Mouse (Mus musculus): Measurements from ENCODE around the gene Gm36864.

The Gm36864 gene

DNA sequence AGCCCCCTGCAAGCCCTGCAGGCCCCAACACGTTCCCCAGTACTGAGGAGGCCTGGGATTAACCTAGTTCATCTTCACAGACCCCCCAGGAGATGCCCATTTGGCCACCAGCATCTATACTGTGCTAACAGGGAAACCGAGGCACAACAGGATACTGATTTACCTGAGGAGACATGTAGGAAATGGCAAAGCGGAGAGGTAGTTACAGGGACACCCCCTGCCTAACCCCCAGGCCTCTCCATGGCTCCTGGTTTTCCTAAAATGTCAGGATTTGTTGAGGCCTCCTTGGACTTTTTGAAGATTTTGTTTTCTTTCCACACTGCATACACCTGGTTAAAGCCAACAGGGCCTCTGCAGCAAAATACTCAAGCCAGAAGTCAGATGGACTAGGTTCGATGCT, 21.3 kb downstream of the Gm36864 start, which contains the start of gene Acp4:
Gene Acp4, minus strand, starts transcription at position 101 of the 400 bp plus-strand sequence.
- no peak for DNase-seq (ENCODE audit: low spot score)

DNA sequence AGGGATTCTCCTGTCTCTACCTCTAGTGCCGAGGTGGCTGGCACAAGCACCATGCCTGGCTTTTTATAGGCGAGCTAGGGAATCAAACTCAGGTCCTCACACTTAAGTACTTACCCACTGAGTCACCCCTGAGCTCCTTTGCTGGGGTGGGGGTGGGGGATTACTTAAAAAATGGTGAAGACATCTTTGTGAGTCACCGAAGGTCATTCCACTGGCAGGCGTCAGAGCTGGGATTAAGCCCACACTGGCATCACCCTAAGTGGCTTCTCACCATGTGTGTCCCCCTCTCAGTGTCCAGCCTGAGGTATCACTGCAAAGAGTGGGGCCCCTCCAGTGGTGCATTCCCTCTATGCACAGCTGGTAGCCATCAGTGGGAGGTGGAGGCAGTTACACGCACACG, 24.4 kb downstream of the Gm36864 start:
- DNase-seq (ENCODE audit: low spot score), result no peak

DNA sequence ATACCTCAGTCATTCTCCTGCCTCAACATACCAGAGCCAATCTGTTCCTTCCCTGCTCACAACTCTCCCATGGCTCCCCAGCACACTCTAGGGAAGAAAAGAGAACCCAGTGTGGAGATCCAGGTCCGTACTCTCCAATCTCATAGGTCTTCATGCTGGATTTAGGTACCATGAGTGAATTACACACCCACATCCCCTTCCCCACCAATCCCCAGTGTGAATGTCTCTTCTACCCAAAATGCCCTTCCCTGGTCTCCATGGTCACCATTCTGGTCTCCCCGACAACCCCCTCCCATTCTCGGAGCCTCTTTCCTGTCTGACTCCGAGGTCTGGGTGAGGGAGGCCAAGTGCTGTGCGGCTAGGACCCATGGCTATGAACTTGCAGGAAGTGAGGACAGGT, 25.2 kb downstream of the Gm36864 start, which contains the start of gene Gm15517:
Gene Gm15517, plus strand, starts transcription at position 301 of the 400 bp plus-strand sequence.
- DNase-seq (ENCODE audit: low spot score), result no peak

DNA sequence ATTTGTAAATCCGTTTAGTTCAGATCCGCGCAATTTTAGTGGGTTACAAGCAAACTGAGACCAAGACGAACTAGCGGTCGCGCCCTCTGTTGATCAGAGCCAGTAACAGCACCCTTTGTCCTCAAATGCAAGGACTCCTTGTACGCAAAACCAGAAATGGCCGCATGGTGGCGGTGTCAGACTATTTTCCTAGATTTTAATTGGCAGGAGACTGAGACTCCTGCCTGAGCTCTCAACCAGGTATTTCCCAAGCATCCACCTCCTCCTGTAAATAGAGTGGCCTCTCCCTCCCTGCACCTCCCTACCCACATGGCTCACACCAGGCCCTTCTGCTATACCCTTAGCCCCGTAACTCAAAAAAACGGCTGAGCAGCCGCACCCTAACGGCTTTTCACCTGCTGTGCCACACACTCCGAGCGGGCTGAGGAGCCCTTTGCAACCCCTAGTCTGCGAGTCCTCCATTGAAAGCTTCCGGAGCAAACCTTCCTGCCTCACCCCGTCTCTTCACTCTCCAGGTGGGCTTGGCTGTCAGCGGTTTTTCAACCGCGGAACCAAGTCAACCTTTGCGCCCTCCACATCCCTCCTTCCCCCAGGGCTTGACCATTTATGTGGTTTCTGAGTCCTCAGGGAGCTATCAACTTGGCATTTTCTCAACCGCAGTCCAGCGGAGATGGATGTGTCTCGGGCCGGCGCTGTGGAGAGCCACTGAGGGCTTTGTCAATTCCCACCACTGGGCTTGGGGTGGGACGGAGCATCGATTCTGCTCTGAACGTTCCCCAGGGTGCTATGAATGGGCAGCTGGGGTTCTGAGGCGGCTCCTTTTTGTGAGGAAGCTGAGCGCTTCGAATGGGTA, 27.0 kb downstream of the Gm36864 start:
- peak; percentile 88 for DNase-seq (ENCODE audit: low spot score)

DNA sequence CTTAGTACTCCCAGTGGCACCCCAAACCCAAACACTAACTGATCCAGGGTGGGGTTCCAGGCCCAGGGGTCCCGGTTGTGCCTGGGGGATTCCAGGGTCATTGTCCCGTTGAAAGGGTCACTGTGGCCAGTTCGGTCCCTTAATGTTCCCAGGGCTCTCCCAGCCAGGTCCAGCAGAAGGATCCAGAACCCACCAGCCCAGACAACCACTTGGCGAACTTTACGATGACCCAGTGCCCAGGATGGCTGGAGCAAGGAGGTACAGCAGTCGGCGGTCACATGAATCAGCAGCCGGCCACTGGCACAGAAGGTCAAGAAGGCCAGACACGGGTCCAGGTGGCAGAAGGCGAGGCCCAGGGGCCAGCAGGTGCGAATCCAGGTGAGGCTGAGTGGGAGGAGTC, 32.1 kb downstream of the Gm36864 start:
- no peak for DNase-seq (ENCODE audit: low spot score)

DNA sequence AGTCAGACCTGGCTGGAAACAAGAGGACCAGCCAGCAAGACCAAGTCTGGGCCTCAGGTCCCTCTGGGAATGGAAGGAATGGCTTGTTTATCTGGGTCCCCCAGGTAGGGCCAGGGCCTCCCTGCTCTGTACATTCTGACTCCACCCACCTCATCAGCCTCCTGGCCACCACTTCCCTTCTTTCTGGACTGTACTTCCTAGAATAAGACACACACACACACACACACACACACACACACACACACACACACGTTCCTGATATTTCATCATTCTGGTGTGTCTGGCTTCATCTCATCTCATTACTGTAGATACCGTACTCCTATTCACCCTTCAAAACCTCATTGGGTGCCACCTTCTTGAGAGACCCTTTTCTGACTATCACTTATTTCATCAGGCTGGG, 33.4 kb downstream of the Gm36864 start:
- no peak for DNase-seq (ENCODE audit: low spot score)

DNA sequence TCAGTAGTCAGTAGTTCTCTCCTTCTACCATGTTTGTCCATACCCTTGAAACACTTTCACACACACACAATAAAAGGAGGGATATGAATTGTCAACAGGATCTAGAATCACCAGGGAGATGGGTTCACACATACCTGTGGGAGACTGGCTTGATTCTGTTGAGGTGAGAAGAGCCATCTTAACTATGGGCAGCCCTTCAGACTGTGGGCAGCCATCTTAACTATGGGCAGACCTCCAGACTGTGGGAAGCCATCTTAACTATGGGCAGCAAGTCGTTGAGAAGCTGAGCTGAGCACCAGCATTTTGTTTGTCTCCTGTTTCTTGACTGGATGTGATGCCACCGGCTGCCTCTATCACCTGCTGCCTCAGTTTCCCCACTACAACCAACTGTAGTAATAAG, 35.3 kb downstream of the Gm36864 start:
- no peak for DNase-seq (ENCODE audit: low spot score)

DNA sequence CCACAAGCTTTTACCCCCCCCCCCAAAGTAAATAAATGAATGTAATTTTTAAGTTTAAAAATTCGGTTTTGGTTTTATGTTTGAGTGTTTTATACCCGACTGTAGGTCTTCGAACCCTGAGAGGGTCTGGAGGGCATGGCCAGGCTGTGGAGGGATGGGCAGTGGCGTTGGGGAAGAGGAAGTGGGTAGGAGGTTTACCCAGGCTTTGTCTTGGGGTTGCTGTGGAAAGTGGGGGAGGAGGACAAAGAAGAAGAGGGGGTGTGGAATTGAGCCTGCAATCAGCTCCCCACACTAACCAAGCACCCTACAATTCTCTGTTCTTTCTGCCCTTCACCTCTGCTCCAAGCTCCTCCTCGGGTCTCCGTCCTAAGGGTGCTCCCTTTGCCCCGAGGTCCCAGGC, 36.6 kb downstream of the Gm36864 start:
- no peak for DNase-seq (ENCODE audit: low spot score)

DNA sequence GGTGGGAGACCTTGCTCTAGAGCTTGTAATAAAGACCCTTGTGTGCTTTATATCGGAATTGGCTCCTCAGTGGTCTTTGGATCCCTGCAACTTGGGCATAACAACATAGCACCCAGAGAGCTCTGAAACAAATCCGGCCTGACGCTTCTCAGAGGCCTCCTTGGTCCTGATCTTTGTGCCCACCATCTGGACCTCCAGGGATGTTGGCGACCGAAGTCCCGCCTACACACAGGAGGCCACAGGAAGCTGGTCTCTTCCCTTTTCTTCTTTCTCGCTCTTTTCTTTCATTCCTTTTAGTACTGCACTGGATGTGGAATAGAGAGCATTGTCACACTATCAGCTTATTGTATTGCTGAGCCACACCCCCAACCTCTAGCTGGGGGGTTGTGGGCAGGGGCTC, 37.5 kb downstream of the Gm36864 start:
- DNase-seq (ENCODE audit: low spot score), result no peak

DNA sequence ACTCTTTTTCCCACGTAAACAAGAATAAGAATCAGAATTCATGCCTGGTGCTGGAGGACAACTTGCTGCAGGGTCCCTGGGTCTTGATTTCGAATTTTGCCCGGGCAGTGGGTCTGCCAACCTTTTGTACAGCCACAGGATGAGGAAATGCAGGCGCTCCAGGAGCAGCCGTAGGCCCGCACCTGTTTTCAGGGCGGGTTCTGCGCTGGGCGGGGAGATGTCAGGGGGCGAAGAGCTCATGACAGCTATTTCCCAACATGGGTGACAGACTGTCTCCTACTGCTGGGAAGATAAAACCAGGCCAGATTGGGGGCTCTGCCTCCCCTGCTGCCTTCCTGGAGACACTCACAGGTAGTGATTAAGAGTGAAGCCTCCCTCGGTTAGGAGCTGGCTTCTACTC, 38.1 kb downstream of the Gm36864 start:
- DNase-seq (ENCODE audit: low spot score), result no peak

DNA sequence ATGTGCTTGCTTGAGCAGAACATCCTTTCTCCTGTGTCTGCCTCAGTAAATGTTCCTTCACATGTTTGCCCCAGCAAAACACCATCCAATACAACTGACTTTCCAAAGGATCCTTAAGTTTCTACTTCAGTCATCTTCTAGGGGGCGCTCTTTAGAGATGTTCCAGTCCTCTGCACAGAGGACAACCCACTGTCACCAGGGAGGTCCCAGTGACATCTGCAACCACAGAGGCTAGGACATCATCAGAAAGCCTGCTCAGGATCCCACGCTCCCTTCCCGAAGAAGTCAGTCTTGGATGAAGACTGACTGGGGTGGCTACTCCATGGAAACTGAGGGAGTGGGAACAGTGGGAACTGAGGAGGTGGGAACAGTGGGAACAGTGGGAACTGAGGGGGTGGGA, 39.6 kb downstream of the Gm36864 start:
- no peak for DNase-seq (ENCODE audit: low spot score)

DNA sequence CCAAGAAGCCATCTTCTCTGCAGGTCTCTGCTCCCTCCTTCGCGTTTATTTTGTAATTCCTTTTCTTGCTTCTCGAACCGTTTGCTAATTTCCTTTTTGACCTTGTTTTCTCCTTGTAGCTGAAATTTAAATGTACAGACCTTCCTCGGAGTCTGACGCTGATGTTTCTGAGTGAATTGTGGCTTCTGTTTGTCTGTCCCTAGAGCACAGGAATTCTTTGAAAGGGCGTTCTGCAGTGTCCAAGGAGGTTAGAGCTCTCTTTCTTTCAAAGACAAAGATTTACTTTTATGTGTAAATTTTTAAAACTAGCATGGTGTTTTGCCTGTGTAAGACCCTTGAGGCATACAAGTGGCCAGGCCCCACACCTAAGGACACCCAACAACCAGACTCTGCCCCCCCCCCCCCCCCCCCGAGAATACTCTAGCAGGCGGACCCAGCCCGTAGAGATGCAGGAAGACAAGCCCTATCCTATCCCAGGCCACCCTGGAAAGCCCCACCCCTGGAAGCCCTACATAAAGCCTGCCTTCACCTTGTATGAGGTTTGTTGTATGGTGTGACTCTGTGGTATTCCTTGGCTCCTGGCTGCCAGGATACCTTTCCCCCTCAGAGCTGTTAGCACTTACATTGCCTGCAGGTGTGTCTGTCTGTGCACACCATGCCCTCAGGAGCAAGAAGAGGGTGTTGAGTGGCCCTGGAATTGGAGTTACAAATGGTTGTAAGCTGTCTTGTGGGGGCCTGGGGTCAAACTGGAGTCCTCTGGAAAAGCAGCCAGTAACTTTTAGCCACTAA, 40.7 kb downstream of the Gm36864 start:
- no peak for DNase-seq (ENCODE audit: low spot score)

DNA sequence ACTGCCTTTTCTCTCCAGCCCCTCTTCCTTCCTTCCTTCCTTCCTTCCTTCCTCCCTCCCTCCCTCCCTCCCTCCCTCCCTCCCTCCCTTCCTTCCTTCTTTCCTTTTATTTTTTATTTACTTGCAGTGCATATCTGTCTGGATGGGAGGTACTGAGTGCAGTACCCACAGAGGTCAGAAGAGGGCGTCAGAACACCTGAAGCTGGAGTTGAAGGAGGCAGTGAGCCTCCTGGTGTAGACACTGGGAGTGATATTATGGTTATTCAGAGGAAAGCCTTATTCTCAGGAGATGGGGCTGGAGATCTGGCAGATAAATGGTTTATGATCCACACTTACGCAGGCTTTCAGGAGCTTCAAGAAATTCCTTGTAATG, 41.3 kb downstream of the Gm36864 start:
- no peak for DNase-seq (ENCODE audit: low spot score)

DNA sequence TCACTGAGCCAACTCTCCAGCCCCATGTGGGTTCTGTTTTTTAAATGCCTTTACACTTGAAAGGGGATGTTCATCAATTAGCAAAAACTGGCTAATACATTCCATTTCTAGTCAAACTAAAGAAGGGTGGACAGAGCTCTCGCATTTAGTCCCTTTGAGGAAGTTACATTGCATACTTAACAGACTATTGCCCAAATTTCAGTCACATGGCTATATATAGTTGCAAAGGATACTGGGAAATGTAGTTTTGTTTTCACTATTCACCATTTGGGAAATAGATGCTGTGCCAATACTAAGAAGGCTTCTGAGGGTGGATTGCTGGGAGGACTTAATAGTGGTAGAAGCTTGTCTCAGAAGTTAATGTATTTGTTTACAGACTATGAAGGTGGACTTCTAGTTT, 45.0 kb downstream of the Gm36864 start:
- DNase-seq (ENCODE audit: low spot score), result no peak

DNA sequence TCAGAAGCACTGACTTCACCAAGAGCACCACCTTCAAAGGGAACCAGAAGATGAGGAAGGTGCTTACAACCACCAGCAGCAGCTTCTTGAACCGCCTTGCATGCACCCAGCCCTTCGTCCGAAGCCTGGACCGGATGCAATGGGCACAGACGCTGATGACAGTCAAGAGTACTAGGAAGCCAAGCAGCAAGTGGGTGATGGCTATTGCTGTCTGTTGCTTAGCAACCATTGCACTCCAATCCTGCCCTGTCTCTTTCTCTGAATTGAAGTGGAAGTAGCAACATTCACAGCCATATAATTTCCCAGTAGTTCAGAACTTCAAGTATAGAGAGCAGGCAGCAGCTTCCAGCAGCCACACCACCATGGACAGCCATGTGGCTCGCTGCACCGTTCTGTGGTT, 45.6 kb downstream of the Gm36864 start:
- no peak for DNase-seq (ENCODE audit: low spot score)

DNA sequence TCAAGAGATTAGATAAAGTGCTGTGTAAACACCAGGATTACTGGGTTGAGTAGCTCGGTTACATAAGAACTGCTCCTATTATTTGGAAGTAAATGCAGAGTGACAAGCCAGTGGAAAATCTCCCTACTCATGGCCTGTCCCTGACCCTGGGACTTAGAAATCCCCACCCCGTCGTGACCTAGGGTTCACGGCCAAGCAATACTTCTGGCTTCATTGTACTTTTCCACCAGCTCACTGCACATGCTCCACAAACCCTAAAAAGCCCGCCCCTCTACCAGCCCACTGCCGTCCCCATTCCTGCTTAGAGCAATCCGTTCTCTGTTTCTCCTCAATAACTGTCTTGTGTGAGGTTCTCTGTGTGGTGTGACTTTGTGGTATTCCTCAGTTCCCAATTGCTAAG, 51.8 kb downstream of the Gm36864 start:
- no peak for DNase-seq (ENCODE audit: low spot score)

DNA sequence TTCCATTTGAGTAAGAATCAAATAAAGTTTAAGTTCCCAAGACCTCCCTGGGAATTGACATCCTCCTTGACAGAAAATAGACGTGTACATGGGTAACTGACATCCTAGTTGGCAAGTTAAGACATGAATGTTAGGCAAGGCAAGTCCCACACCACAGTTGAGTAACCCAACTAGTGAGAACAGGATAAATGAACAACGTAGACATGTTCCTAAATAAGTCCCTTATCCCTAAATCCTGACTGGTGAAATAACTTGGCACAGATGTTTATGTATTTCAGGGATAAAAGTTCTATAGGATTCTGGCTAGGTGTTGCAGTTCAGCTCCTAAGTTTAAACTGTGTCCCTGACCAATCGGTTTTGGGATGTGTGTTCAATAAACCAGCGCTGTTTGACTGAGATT, 55.0 kb downstream of the Gm36864 start:
- no peak for DNase-seq (ENCODE audit: low spot score)

DNA sequence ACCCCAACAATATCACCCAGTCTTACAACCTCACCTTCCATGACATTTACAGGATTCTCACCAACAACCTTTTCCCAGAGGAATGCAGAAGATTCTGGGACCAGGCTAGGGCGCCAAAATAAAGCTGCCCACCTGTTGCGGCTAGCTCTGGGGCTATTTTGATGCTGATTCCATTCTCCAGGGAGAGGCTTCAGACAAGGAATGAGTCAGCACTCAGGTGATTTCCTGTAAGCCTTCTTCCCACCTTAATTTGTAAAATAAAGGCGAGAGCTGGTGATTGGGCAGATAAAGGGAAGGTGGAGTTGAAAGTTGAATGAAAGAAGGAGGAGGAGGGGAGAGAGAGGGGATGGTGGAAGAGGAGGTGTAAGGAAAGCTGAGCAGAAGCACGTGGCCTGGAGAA, 55.4 kb downstream of the Gm36864 start:
- no peak for DNase-seq (ENCODE audit: low spot score)

Measured in ovary, postnatal 36 days (tissue).